Mouse (Mus musculus) neural tube, embryonic 15.5 days (tissue): Measurements from ENCODE around the gene Gpr25. TPM values are rescaled to one million over a fixed set of nuclear protein-coding genes. Genes with fewer than 3 reads are reported as not detected.

Experiments
- ATAC-seq: fragments of 200-750 bp; cut with Nextera tagmentation; 2 replicates; pipeline ENCODE4 v1.8.0; 2017; ENCODE audit warnings: mild to moderate bottlenecking, moderate TSS enrichment, moderate library complexity; ENCODE audit not compliant: low FRiP score
- H3K27ac ChIP-seq: fragments of 300-500 bp; sonication (generic); replicated peaks from 2 replicates; pipeline ENCODE4 v1.5.1; 2015; ENCODE audit warnings: mild to moderate bottlenecking, inconsistent platforms
- H3K27me3 ChIP-seq: fragments of 300-500 bp; sonication (generic); replicated peaks from 2 replicates; pipeline ENCODE4 v1.6.1; 2015; ENCODE audit warnings: inconsistent platforms
- H3K36me3 ChIP-seq: fragments of 300-500 bp; sonication (generic); 2 replicates; pipeline ENCODE4 v1.6.1; 2015; ENCODE audit warnings: inconsistent platforms
- H3K4me1 ChIP-seq: fragments of 300-500 bp; sonication (generic); 2 replicates; pipeline ENCODE4 v1.6.1; 2015; ENCODE audit warnings: inconsistent platforms
- H3K4me2 ChIP-seq: fragments of 300-500 bp; sonication (generic); 2 replicates; pipeline ENCODE4 v1.6.1; 2015; ENCODE audit warnings: inconsistent platforms, mild to moderate bottlenecking, moderate library complexity
- H3K4me3 ChIP-seq: fragments of 300-500 bp; sonication (generic); replicated peaks from 2 replicates; pipeline ENCODE4 v1.5.1; 2015; ENCODE audit warnings: mild to moderate bottlenecking, inconsistent platforms
- H3K9ac ChIP-seq: fragments of 300-500 bp; sonication (generic); replicated peaks from 2 replicates; pipeline ENCODE4 v1.6.1; 2015; ENCODE audit warnings: mild to moderate bottlenecking, inconsistent platforms
- H3K9me3 ChIP-seq: fragments of 300-500 bp; sonication (generic); replicated peaks from 2 replicates; pipeline ENCODE4 v1.6.1; 2016; ENCODE audit warnings: inconsistent platforms
- WGBS: fragments of 180-500 bp; shearing (Covaris S2); methylation state at CpG from one replicate; pipeline ENCODE4 v1.1.7; 2015; ENCODE audit warnings: mixed read lengths; 5-methylcytosine and 5-hydroxymethylcytosine counted together
- polyA plus RNA-seq: library from polyadenylated mRNA; unstranded; fragments of >200 nt; fragmentation: Nextera tagmentation; extraction: Ambion mirVana; gene quantifications from 2 replicates; pipeline ENCODE4 v1.2.1, GENCODE M21; 2015

Gene Gpr25
- 1.3 and 1.8 TPM in 2 replicates for polyA plus RNA-seq

- peaks cover 45% of the 10 kb centered on the region for H3K27me3 ChIP-seq
- peak; percentile 33 for ATAC-seq
- peak within 1 kb of the TSS; percentile 90 for H3K4me2 ChIP-seq
- no peaks in the 10 kb centered on the region for H3K9me3 ChIP-seq
- peaks cover 26% of the 10 kb centered on the region for H3K4me1 ChIP-seq
- no peaks in the 10 kb centered on the region for H3K36me3 ChIP-seq
- peak within 1 kb of the TSS; percentile 59 for H3K4me3 ChIP-seq
- 10% methylated on average over 28 of the region's 28 CpGs for WGBS
- H3K9ac ChIP-seq, result peak within 1 kb of the TSS; percentile 71
- H3K27ac ChIP-seq, result peak within 1 kb of the TSS; percentile 74
Observed at GRCm38 (mm10) chr1:136260635-136261238, at the start of gene Gpr25. Gene Gpr25 (minus strand): TSS chr1:136260873.

- Histone ChIP-seq H3K27me3 (no peaks in the 10 kb centered on the region), H3K9ac (no peak overlapping the region), H3K4me1 (0 out of 2 replicates have a peak, but pooled peaks cover 6% of the 10 kb centered on the region), H3K9me3 (no peaks in the 10 kb centered on the region), H3K27ac (no peak overlapping the region; the same call in 1 of the 2 replicates), H3K36me3 (no peaks in the 10 kb centered on the region), H3K4me2 (no peak overlapping the region), H3K4me3 (no peak overlapping the region)
- WGBS, result 96% methylated on average over 5 of the region's 5 CpGs
- no peak for ATAC-seq
Observed at GRCm38 (mm10) chr1:136309193-136309592, 48.5 kb upstream of the Gpr25 start.

GRCm38 (mm10) chr1:136306424-136306823, 45.8 kb upstream of the Gpr25 start:
- no peak overlapping the region for H3K4me3 ChIP-seq
- H3K36me3 ChIP-seq, result peaks cover 7% of the 10 kb centered on the region; the same call in 1 of the 2 replicates
- ATAC-seq, result no peak; the same call in 1 of the 2 replicates
- no peaks in the 10 kb centered on the region for H3K9me3 ChIP-seq
- no peak overlapping the region for H3K4me2 ChIP-seq
- 85% methylated on average over 3 of the region's 3 CpGs for WGBS
- H3K27ac ChIP-seq, result no peak overlapping the region
- H3K9ac ChIP-seq, result no peak overlapping the region
- no peaks in the 10 kb centered on the region for H3K27me3 ChIP-seq
- H3K4me1 ChIP-seq, result 0 out of 2 replicates have a peak, but pooled peaks cover 4% of the 10 kb centered on the region

- Histone ChIP-seq H3K4me1 (peaks cover 3% of the 10 kb centered on the region; the same call in 1 of the 2 replicates), H3K27ac (no peak overlapping the region), H3K9me3 (no peaks in the 10 kb centered on the region), H3K36me3 (peaks cover 4% of the 10 kb centered on the region; the same call in 1 of the 2 replicates), H3K9ac (no peak overlapping the region), H3K27me3 (no peaks in the 10 kb centered on the region), H3K4me2 (no peak overlapping the region), H3K4me3 (no peak overlapping the region)
- ATAC-seq, result no peak
Observed at GRCm38 (mm10) chr1:136293961-136294360, 33.3 kb upstream of the Gpr25 start.

- H3K4me3 ChIP-seq, result no peak overlapping the region
- no peaks in the 10 kb centered on the region for H3K9me3 ChIP-seq
- H3K27ac ChIP-seq, result no peak overlapping the region
- H3K4me1 ChIP-seq, result peaks cover 3% of the 10 kb centered on the region; the same call in 1 of the 2 replicates
- H3K36me3 ChIP-seq, result peaks cover 17% of the 10 kb centered on the region
- 75% methylated on average over 1 of the region's 1 CpGs for WGBS
- no peaks in the 10 kb centered on the region for H3K27me3 ChIP-seq
- ATAC-seq, result no peak
- H3K9ac ChIP-seq, result no peak overlapping the region
- no peak overlapping the region for H3K4me2 ChIP-seq
Observed at GRCm38 (mm10) chr1:136289803-136290202, 29.1 kb upstream of the Gpr25 start.

GRCm38 (mm10) chr1:136277366-136277765, 16.7 kb upstream of the Gpr25 start:
- H3K4me2 ChIP-seq, result no peak overlapping the region
- H3K9ac ChIP-seq, result no peak overlapping the region
- ATAC-seq, result no peak
- H3K27me3 ChIP-seq, result no peaks in the 10 kb centered on the region
- H3K36me3 ChIP-seq, result peaks cover 83% of the 10 kb centered on the region
- H3K4me1 ChIP-seq, result no peaks in the 10 kb centered on the region
- no peak overlapping the region for H3K27ac ChIP-seq
- no peaks in the 10 kb centered on the region for H3K9me3 ChIP-seq
- H3K4me3 ChIP-seq, result no peak overlapping the region
- 92% methylated on average over 8 of the region's 8 CpGs for WGBS

- Histone ChIP-seq H3K4me2 (no peak overlapping the region), H3K9me3 (no peaks in the 10 kb centered on the region), H3K9ac (no peak overlapping the region), H3K27me3 (no peaks in the 10 kb centered on the region), H3K4me1 (no peaks in the 10 kb centered on the region), H3K36me3 (peaks cover 43% of the 10 kb centered on the region), H3K4me3 (no peak overlapping the region), H3K27ac (no peak overlapping the region)
- WGBS, result 69% methylated on average over 7 of the region's 7 CpGs
- ATAC-seq, result no peak
Observed at GRCm38 (mm10) chr1:136268224-136268623, 7.6 kb upstream of the Gpr25 start.

GRCm38 (mm10) chr1:136266127-136266526, 5.5 kb upstream of the Gpr25 start:
- Histone ChIP-seq H3K9ac (no peak overlapping the region), H3K4me1 (peaks cover 7% of the 10 kb centered on the region; the same call in 1 of the 2 replicates), H3K4me3 (no peak overlapping the region), H3K27me3 (peaks cover 15% of the 10 kb centered on the region), H3K4me2 (no peak overlapping the region), H3K27ac (no peak overlapping the region), H3K36me3 (peaks cover 23% of the 10 kb centered on the region), H3K9me3 (no peaks in the 10 kb centered on the region)
- 69% methylated on average over 6 of the region's 6 CpGs for WGBS
- ATAC-seq, result no peak

GRCm38 (mm10) chr1:136263355-136263754, 2.7 kb upstream of the Gpr25 start:
- peaks cover 26% of the 10 kb centered on the region for H3K4me1 ChIP-seq
- no peak overlapping the region for H3K4me2 ChIP-seq
- peaks cover 35% of the 10 kb centered on the region for H3K27me3 ChIP-seq
- H3K36me3 ChIP-seq, result peaks cover 8% of the 10 kb centered on the region
- ATAC-seq, result no peak
- no peak overlapping the region for H3K4me3 ChIP-seq
- no peak overlapping the region for H3K27ac ChIP-seq
- no peaks in the 10 kb centered on the region for H3K9me3 ChIP-seq
- H3K9ac ChIP-seq, result no peak overlapping the region
- 81% methylated on average over 5 of the region's 5 CpGs for WGBS

GRCm38 (mm10) chr1:136259893-136260634, 609 bp downstream of the Gpr25 start:
- H3K27me3 ChIP-seq, result peaks cover 45% of the 10 kb centered on the region

GRCm38 (mm10) chr1:136259543-136259892, 1.2 kb downstream of the Gpr25 start:
- no peak for ATAC-seq

More at GRCm38 (mm10) chr1:136259893-136260634, 609 bp downstream of the Gpr25 start:
- H3K27ac ChIP-seq, result peak overlapping the region; percentile 74
- peak overlapping the region; percentile 90 for H3K4me2 ChIP-seq
- H3K4me1 ChIP-seq, result peaks cover 26% of the 10 kb centered on the region
- no peaks in the 10 kb centered on the region for H3K9me3 ChIP-seq
- H3K36me3 ChIP-seq, result no peaks in the 10 kb centered on the region
- peak overlapping the region; percentile 59 for H3K4me3 ChIP-seq
- peak; percentile 90 for ATAC-seq
- H3K9ac ChIP-seq, result peak overlapping the region; percentile 71
- WGBS, result under 1% methylated on average over 94 of the region's 95 CpGs

GRCm38 (mm10) chr1:136258495-136258894, 2.2 kb downstream of the Gpr25 start:
- H3K4me2 ChIP-seq, result no peak overlapping the region
- peaks cover 45% of the 10 kb centered on the region for H3K27me3 ChIP-seq
- ATAC-seq, result no peak
- no peaks in the 10 kb centered on the region for H3K36me3 ChIP-seq
- H3K27ac ChIP-seq, result no peak overlapping the region
- no peak overlapping the region for H3K4me3 ChIP-seq
- WGBS, result 73% methylated on average over 9 of the region's 9 CpGs
- peaks cover 26% of the 10 kb centered on the region for H3K4me1 ChIP-seq
- H3K9ac ChIP-seq, result no peak overlapping the region
- no peaks in the 10 kb centered on the region for H3K9me3 ChIP-seq

More at GRCm38 (mm10) chr1:136259543-136259892, 1.2 kb downstream of the Gpr25 start:
- H3K9ac ChIP-seq, result peak overlapping the region; percentile 71
- H3K27ac ChIP-seq, result no peak overlapping the region
- peaks cover 26% of the 10 kb centered on the region for H3K4me1 ChIP-seq
- H3K4me3 ChIP-seq, result peak overlapping the region; percentile 59
- 2% methylated on average over 16 of the region's 16 CpGs for WGBS
- peak overlapping the region; percentile 90 for H3K4me2 ChIP-seq
- no peaks in the 10 kb centered on the region for H3K36me3 ChIP-seq
- peaks cover 45% of the 10 kb centered on the region for H3K27me3 ChIP-seq
- H3K9me3 ChIP-seq, result no peaks in the 10 kb centered on the region
